Mouse (Mus musculus) olfactory bulb, adult 2 months (tissue): ENCODE data around the gene Creb5.

ENCODE experiments used
- CTCF ChIP-seq: fragments of 200-500 bp; IDR thresholded peaks from 2 replicates; pipeline ENCODE4 v1.5.1; 2012; ENCODE audit warnings: low read depth, mild to moderate bottlenecking, low read length, moderate library complexity; ENCODE audit not compliant: insufficient read depth
- POLR2A ChIP-seq: fragments of 200-500 bp; IDR thresholded peaks from 2 replicates; pipeline ENCODE4 v1.6.1; 2012; ENCODE audit warnings: mild to moderate bottlenecking, low read depth, low read length, moderate library complexity; ENCODE audit not compliant: insufficient read depth

DNA sequence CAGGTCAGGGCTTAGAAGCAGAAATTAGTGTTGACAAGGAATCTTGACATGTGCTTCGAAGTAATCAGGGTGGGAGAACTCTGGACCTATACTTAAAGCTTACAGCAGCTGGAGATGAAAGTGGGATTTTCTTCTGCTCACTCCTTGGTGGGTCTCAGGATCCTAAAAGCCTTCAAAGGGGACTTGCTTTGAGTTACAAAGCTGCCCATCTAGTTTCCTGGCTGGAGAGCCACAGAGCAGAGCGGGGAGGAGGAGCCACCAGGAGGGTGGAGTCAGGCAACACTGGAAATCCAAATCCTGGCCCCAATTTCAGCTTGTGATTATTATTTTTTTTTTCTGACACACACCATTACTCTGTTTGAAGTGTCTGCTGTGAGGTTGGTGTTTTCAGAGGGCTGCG lies 290.7 kb downstream of the Creb5 start:
- TF ChIP-seq CTCF (no peak), POLR2A (no peak)
